Mouse (Mus musculus): ENCODE measurements at regions not wholly inside any gene's neighbourhood (a gene's known extent, or its start where the extent isn't known, plus 50 kb on each side); places are given as distances from the start of the nearest gene placed in this dataset.
A peak's percentile ranks its signal among the peaks of the same experiment; 100 is the strongest.

DNA sequence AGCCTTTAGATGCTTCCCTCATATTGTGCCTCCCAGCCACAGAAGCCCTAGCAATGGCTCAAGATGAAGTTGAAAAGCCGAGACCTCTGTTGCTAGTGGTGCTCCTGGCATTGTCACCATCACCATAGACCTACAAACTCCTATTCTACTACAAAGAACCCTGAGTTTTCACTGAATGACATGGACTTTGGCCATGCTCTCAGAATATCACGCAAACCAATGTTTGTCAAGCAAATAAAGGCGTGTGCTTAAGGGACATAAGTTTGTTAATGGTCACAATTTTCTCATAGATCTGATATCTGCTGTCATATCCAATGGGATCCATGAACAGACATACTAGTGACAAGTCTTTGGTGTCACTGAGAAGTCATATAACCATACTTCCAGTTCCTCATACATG lies 123.8 kb upstream of the Cd180 start:
- DNase-seq (ENCODE audit: low spot score in 2 of 2): no peak

DNA sequence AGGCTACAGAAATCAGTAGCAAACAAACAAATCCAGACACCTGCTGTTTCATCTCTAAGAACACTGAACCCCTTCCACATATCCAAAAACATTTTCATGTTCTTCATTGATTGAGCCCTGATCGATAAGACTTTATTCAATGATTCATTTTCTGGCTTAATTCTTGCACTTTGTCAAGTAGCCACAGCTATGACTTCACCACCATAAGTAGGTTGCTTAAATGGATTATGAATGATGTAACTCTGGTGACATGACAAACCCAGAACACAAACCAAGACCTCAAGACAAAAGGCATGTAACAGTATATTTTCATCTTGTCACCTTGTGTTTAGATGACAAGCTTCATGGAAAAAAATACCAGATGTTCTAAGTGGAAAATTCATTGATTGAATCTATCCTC lies 123.1 kb upstream of the Cd180 start:
- no peak for DNase-seq (ENCODE audit: low spot score in 2 of 2)

DNA sequence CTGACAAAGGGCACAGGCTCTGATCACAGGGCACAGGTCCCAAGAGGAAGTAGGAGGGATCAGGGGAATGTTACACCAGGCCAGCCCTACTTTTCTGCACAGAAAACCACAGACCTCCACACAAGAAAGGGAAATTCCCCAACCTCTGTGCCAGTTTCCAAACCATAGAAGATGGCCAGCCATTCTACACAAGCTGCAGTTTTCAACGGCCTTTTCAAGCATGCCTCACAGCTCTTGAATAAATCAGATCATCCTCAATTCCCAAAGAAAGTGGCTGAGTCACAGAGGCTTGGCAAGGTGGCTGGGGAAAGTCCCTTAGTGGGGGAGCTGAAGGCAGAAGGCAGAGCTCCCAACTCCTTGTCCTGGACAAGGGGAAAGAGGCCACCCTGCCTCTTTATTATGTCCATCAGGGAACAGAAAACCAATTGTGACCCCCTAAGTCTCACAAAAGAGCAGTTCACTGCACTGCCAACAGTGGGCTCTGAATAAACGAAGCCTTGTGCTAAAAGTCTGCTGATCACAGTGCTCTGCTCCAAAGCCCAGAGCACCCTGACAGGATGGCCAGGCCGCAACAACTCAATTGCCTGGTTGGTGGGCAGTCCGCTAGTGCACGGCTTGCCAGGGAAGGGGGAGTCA lies 120.0 kb upstream of the Cd180 start:
- DNase-seq (ENCODE audit: low spot score in 2 of 2): peak; percentile 67 to 77

DNA sequence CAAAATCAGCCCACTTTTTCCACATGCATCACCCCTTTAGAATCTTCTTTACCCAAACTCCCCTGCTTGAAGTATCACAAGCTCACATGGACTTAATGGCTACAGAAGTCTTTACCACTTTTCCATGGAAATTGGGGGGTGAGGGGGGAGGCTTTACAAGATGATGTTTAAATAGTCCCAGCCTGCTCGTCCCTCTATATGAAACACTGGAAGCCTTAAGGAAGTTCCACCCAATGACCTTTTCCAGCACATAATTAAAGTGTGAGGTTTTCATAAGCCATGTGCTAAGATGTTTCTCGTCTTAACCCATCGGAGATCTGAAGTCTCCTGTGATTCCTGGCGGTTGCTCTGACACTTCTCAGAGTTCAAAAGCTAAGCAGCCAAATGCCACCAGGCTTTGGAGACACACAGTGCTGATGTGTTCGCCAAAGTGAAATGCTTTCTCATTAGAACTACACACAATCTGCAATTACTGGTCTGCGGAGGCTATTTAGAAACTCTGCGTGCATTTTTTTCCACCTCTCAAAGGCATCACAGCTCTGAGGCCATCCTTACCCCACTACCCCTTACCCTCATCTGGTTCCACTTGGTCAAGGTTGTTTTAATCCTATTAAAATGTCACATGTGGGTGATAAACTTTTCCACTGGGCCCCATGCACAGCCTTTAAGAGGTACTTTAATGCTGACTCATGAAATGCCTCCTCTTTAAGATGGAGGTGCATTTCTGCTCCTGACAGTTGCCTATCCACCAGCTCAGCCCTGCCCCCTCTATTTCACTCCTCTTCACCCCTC lies 116.3 kb upstream of the Cd180 start:
- DNase-seq (ENCODE audit: low spot score in 2 of 2): no peak

DNA sequence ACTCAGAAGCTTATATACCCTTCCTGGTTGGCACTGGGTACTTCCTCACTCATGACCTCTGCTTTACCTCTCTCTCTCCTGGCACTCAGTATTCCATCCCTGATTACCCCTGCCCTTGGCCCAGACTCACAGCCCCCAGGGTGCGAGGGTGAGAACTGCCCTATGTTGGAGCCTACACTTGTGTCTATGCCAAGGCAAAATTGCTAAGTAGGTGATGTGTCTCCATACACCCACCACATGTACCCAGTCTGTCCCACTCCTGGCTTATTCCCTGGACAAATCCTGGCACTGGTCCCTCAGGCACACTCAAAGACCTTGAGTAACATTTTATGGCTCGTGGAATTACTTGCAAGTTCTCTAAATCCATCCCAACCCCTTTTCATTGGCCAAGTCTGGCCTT lies 114.5 kb upstream of the Cd180 start:
- DNase-seq (ENCODE audit: low spot score in 2 of 2): no peak

DNA sequence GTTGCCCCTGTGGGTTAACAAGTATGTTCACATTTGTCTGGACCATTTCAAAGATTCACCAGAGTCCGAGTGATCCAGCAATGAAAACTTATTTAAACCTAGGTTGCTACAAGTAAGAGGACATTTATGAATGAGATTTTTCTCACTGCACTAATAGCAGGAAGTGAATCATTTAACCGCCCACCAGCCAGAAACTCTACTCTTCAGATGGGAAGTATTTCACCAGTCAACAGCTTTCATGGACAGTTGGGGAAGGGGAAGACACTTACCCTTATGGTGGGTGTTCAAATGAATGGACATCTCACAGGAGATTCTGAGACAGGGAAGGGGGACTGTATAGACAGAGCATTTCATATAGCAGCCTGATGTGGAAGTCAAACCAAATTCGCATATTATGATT lies 113.7 kb upstream of the Cd180 start:
- no peak for DNase-seq (ENCODE audit: low spot score in 2 of 2)

DNA sequence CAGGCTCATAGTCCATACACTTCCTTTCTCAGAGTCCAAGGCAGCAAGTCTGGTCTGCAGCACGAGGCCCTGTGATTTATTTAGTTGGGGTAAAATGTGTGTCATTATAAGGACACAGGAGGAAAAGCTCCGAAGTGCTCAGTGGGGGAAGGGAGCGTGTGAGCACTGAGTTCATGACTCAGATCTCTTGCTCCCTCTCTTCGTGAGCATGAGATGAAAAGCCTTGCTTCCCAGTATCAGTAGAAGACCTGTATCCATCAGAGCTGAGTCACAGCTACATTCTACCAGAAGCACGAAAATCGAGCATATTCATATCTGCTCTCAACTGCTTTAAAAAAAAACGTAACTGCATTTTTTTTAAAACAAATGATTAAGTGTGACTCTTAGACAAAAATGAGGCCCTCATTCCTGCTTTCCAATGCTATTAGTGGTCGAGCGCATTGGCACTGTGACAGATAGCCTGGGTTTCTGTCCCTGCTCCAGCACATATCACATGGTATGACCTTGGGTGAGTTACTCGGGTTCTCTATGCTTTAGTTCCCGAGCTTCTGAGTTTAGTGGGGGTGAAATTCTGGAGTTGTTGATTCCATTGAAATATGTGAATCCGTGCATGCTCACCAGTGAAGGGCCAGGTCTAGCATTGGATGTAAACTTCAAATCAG lies 109.2 kb upstream of the Cd180 start:
- no peak for DNase-seq (ENCODE audit: low spot score in 2 of 2)

DNA sequence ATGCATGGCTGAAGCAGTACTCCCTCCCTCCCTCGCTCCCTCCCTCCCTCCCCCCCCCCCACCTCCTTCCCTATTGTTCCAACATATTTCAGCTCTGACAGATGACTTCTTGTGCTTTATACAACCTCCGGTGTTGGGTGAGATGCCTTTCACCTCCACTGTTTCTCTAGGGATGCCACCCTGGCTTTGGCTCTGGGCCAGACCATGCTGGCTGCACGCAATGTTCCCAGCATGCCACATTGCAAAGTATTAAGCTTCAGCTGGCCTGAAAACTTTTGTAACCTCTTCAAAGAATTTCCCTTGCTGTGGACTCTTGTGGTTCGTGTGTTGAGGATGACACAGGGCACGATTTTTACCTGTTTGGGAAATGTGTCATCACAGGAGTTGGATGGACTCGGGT lies 107.1 kb upstream of the Cd180 start:
- no peak for DNase-seq (ENCODE audit: low spot score in 2 of 2)

DNA sequence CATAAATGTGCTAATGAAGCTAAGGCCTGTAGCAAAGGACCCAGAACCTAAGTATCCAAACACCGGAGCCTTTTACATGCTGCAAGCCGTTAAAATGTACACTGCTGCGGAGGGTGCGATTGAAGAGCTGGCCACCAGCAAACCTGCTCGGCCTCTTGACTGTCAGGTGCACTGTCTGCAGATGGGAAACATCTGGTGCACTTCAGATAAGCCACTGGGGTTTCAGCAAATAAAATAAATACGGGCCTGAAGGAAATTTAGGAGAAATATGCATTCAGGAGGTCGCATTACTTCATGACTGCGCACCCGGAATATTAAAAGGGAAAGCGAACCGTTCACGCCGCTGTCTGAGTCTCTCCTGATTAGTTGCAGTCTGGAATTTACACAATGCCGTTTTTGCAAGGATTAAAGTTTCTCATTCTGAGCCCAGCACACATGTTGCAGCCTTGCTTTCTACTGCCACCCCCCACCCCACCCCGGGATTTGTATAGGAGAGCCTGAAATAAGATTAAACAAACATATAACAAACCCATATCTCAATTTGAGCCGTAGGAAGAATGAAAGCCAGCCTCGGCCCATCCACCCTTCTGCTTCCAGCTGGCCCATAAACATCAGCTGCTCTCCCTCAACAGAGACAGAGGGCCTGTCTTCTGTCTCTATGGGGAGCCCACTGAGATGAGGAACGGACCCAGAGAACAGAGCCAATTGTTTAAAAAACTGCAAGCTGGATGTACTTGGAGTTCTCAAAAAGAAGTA lies 103.5 kb upstream of the Cd180 start:
- peak in 1 of 2 experiments; percentile 74 for DNase-seq (ENCODE audit: low spot score in 2 of 2)

DNA sequence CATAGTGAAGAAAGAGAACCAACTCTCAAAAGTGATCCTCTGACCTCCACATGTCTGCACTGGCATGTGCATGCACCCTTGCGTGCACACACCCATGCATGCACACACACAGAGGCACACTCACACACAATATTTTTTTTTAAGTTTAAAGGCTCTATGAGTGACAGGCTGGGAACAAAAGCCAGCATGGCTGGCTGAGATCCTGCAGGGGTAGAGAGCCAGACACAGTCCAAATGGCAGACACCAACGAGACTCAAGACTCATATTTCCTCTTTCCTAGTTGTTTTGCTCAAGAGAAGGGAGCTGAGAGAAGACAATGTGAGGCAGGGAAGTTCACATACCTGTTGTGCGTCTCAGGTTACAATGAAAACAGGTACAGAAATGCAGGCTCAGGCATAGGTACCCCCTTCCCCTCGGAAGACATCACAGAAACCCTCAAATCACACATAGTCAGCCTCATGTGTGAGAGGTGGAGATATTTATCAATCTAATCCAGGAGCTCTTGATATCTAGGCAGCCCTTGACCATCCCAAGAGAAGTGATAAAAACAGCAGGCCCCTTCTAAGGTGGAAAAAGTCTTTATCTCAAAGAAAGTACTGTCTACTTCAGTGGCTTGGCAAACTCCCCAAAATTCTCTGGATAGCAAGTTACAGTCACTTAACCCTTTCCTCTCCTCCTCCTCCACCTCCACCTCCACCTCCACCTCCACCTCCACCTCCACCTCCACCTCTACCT lies 101.4 kb upstream of the Cd180 start:
- no peak for DNase-seq (ENCODE audit: low spot score in 2 of 2)

DNA sequence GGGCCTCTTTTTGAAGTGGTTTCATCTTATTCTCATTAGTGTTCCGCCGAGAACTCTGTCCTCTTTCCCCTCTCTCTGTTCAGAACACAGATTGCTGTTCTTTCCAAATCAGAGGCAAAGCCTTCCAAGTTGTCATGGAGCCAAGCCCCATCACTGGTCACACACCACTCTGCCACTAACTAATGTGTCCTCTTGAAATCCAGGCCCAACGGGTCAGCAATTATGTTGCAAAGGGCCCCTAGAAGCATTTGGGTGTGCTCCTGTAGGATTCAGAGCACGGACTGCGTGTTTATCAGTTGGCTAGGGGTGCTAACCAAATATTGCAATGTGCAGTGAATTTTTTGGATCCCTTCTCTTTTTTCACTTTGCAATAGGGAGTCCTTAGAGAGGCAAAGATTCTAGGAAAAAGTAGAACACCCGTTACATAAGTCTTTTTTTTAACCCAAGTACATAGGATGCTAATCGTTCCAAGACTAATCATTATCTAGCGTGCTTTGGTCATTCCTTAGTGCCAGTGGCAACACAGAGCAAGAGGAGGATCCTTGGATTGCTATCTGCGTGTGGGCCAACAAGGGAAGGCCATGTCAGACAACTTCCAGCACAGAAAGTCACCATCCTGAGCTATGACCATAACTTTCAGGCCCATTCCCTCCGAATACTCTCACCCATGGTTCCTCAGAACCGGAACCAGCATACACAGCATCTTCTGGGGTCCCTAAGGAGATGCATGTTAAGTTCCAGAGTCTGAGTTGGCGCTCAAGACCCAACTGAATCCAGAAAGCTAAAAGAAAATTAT lies 99.8 kb upstream of the Cd180 start:
- peak in 1 of 2 experiments; percentile 62 for DNase-seq (ENCODE audit: low spot score in 2 of 2)

DNA sequence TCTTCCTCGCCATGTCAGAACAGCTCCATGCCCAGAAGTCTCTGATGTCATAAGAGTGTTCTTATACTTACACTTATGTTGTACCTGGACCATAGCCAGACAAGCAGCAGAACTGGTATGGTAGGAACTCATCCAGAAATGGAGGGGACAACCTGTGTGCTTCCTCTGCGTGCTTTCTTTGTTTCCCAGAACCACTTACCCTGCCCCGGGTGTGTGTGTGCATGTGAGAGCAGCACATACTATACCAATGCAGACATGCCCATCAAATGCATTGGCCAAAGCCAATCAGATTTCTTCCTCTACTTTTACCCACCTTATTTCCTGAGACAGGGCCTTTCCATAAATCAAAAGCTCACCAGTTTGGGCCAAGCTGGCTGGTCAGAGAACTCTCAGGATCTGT lies 99.2 kb upstream of the Cd180 start:
- DNase-seq (ENCODE audit: low spot score in 2 of 2): no peak

DNA sequence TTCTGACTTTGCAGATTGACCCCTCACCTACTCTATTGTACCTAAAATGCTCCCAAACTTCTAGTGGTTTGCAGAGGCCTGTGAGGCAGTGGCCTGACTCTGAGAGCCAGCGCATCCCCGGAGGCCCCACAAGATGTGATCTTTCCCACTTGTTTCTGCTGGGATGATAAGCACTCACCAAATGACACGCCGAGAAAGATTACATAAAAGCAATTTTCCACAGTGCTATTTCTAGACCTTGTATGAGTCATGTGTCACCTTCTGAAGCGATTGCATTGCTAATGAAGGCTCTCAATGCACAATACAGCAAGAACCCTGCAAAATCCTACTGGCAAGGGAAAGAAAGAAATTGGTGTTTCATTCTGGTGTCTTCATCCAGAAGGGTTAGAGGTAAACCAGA lies 97.8 kb upstream of the Cd180 start:
- DNase-seq (ENCODE audit: low spot score in 2 of 2): peak in 1 of 2 experiments; percentile 70

DNA sequence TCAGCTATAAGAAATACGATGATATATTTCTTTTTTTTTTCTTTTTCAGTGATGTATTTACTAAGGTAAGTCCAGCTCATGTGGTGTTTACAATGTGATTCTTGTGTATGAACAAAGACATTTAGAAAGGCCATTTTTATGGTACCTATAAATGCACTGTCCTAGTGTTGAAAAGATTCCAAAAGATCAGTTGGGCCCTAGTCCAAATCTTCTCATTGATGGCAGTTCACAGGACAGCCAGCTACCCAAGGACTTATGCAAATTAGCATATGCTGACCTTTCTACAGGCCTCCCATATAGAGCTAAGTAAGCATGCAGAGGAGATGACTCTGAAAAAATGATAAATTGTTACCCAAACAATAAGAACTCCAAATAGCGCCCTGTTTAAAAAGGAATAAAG lies 97.3 kb upstream of the Cd180 start:
- DNase-seq (ENCODE audit: low spot score in 2 of 2): no peak

DNA sequence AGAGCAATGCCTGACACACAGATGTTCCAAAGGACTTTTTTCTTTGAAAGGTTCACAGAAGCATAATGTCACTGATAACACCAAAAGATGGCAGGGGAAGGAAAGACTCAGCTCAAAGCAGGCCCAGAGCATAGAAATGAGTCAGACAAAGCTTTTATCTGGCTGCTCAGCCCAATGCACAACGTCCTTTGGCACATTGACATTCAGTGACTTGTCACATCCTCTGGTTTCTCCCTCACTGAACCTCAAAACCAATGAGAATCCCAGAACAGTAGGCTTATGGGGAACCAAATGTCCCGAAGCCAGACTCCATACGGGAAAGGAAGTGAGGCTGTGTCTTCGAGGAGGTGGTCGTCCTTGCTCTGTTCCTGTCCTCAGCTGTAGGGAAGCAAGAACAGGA lies 95.2 kb upstream of the Cd180 start:
- no peak for DNase-seq (ENCODE audit: low spot score in 2 of 2)

DNA sequence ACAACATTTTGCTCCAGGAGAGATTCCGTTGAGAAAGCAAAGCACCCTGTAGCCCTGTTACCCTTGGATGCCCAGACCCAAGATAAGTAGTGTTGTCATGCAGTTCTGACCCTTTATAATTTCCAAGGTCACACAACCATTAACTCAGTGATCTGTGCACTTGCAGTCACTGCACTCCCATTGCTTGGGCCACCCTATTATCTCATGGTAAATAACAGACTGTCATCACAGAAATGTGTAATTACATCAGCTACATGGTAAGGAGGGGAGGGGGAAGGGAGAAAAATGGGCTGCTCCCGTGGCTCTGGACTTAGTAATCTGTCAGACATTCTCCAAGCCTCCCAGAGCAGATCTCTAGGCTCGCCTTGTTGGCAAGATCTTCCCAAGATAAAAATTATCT lies 93.8 kb upstream of the Cd180 start:
- no peak for DNase-seq (ENCODE audit: low spot score in 2 of 2)

DNA sequence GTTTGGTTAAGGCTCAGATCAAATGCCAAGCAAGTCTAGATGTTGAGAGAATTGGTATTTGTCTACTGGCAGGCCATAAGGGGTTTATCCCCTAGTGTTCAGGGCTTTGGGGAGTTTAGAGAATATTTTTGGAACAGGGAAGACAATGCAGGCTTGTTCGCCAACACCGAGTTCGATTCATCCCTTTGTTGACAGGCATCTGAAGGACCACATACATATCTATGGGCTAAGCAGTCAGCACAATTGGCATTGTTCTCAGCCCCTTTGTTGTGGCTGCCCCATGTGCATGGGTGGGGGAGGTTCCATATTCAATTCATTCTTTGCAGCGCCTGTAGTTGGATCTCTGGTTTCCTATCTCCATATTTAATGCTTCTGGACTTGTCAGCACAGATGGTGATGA lies 93.3 kb upstream of the Cd180 start:
- peak in 1 of 2 experiments; percentile 58 for DNase-seq (ENCODE audit: low spot score in 2 of 2)

DNA sequence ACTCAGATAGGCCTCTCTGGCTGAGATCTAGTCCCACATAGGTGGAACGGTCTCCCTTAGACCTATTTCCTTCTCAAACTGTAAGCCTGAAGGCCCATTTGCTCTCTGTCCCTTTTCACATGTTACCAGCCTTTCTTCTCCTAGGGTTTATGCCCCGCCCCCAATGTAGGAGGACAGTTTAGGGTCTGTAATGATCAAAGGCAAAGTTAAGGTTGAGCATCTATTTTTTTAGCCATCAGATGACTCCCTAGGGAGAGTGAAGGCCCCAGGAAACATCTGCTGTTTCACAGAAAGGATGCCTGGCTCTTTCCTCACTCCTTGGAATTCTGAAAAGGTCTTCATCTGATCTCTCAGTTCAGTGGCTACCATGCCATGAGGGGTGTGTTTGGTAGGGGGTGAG lies 68.9 kb upstream of the Cd180 start:
- DNase-seq (ENCODE audit: low spot score in 2 of 2): no peak

DNA sequence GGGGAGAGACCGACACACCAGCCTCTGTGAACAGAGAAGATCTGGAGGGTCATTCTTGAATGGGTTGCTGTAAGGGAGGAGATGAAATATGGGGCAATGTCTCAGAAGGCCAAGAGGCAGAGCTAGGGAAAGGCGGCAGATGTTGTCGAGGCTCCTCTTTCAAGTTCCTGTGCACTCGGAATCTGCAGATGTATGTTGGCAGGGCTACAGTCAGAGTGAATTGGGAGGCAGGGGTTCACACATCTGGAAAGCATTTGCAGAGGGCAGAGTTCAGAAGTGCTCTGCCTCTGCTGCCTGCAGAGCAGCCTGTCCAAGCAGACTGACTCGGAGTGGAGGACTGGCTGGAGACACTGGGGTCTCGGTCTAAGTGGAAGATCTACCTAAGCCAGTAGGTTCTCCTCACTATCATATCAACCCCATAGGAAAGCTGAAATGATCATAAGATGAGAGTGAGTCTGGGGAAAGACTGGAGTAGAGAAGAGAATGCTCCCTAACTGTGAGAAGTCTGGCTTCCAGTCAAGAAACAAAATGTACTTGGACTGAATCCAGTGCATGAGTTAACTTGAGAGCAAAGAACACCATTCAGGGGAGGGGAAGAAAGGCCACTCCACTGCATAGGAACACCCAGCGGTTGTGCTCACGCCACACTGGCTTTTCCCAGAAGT lies 68.1 kb upstream of the Cd180 start:
- DNase-seq (ENCODE audit: low spot score in 2 of 2): peak in 1 of 2 experiments; percentile 84
